Mouse (Mus musculus): ENCODE results near the gene Ssr3. TPM values are rescaled to one million over a fixed set of nuclear protein-coding genes. Genes with fewer than 3 reads are reported as not detected.

The Ssr3 gene
- total and polyA plus RNA-seq, 3 experiments = 64.8 to 120 (median 111) TPM

DNA sequence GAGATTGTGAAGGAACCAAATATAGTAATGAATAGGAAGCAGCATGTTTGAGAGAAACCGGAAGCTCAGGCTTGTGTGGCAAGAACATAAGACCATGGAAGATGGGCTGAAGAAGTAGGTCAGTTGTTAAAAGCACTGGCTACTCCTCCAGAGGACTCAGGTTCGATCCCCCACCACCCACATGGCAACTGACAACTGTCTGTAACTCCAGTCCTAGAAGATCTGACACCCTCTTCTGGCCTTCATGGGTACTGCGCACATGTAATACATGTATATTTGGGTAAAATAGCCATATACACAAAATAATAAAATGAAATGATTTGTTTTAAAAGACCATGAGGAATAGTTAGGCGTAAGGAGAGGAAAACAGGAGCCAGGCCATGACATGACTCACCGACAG is 39.8 kb upstream of the Ssr3 start:
- intact Hi-C loops (cut with DNase I) = no loop called here
- H3K4me3 ChIP-seq = no peak overlapping the region
- no peak for DNase-seq
- no peaks in the 10 kb centered on the region for H3K27me3 ChIP-seq (ENCODE audit: control insufficient read depth, insufficient read depth, low read length)
- WGBS = 78% methylated on average over 5 of the region's 5 CpGs
- no peaks in the 10 kb centered on the region for H3K36me3 ChIP-seq (ENCODE audit: control insufficient read depth, insufficient read depth, low read length)
- H3K27ac ChIP-seq = no peak overlapping the region
- H3K79me2 ChIP-seq (replicated peaks; ENCODE audit: control insufficient read depth, insufficient read depth, low read length) = no peaks in the 10 kb centered on the region
- TF ChIP-seq CTCF (IDR thresholded peaks at IDR 0.05) = peak; percentile 36
- no peak for TF ChIP-seq POLR2A (IDR thresholded peaks at IDR 0.05; ENCODE audit: insufficient read depth, low read depth, low read length)
- no peaks in the 10 kb centered on the region for H3K4me1 ChIP-seq (ENCODE audit: control insufficient read depth, insufficient read depth, low read length)
- no peak overlapping the region for H3K9ac ChIP-seq (ENCODE audit: low read depth, low read length)

DNA sequence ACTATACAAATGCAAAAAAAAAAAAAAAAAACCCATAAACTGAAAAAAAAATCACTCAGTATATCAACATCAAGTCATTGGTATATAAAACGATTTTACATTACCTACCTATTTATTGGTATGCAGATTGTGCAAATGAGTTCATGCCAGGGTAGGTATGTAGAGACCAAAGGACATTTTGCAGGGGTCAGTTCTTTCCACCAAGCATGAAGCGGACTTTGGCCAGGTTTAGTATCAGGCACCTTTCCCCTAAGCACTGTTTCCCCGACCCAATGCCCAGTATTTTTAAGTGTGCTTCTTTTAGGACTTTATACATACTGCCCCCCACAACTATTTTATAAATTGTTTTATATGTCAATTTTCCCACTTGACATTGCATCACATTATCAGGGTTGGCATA is 27.3 kb upstream of the Ssr3 start:
- Histone ChIP-seq H3K27ac (no peak overlapping the region), H3K4me1 (ENCODE audit: control insufficient read depth, insufficient read depth, low read length) (no peaks in the 10 kb centered on the region), H3K27me3 (ENCODE audit: control insufficient read depth, insufficient read depth, low read length) (no peaks in the 10 kb centered on the region), H3K9ac (ENCODE audit: low read depth, low read length) (no peak overlapping the region), H3K36me3 (ENCODE audit: control insufficient read depth, insufficient read depth, low read length) (no peaks in the 10 kb centered on the region), H3K79me2 (replicated peaks; ENCODE audit: control insufficient read depth, insufficient read depth, low read length) (no peaks in the 10 kb centered on the region), H3K4me3 (no peak overlapping the region)
- 85% methylated on average over 3 of the region's 3 CpGs for WGBS
- DNase-seq = no peak
- TF ChIP-seq EP300 (IDR thresholded peaks at IDR 0.05; ENCODE audit: insufficient read depth, low read depth, low read length) (no peak), CTCF (IDR thresholded peaks at IDR 0.05) (no peak), POLR2A (IDR thresholded peaks at IDR 0.05; ENCODE audit: insufficient read depth, low read depth, low read length) (no peak)
- intact Hi-C loops (cut with DNase I) = no loop called here

DNA sequence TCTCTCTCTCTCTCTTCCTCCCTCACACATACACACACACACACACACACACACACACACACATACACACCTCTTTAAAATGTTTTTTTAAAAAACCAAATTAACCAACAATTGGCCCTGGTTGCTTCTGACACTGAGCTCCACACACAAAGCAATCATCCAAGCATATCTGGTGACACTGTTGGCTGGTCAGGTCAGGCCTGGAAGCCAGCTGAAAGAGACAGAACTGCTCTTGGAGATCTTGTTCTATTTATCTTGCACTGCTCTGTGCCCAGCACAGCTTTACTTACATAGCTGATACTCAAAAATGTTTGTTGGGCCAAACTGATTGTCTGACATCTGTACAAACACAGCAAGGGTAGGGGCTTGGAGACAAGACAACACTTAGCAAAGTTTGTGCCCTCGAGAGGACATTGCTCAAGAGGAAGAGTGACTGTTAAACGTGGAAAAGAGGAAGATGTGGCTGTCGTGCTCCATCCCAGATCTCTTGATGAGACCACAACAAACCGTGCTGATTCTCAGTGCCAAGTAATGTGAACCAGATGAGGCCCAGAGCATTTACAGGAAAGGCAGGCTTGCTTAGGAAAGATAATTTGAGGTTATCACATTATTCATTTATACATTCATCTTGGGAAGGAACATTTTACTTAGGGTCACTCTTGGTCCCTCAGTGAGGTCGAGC is 25.6 kb upstream of the Ssr3 start:
- no peak overlapping the region for H3K9ac ChIP-seq (ENCODE audit: low read depth, low read length)
- intact Hi-C loops (cut with DNase I) = no loop called here
- 38% methylated on average over 5 of the region's 5 CpGs for WGBS
- H3K4me1 ChIP-seq (ENCODE audit: control insufficient read depth, insufficient read depth, low read length) = no peaks in the 10 kb centered on the region
- no peak overlapping the region for H3K4me3 ChIP-seq
- H3K36me3 ChIP-seq (ENCODE audit: control insufficient read depth, insufficient read depth, low read length) = no peaks in the 10 kb centered on the region
- TF ChIP-seq CTCF (IDR thresholded peaks at IDR 0.05) = no peak
- no peak for TF ChIP-seq POLR2A (IDR thresholded peaks at IDR 0.05; ENCODE audit: insufficient read depth, low read depth, low read length)
- no peak for TF ChIP-seq EP300 (IDR thresholded peaks at IDR 0.05; ENCODE audit: insufficient read depth, low read depth, low read length)
- H3K27me3 ChIP-seq (ENCODE audit: control insufficient read depth, insufficient read depth, low read length) = no peaks in the 10 kb centered on the region
- H3K79me2 ChIP-seq (replicated peaks; ENCODE audit: control insufficient read depth, insufficient read depth, low read length) = no peaks in the 10 kb centered on the region
- no peak for DNase-seq
- H3K27ac ChIP-seq = no peak overlapping the region

DNA sequence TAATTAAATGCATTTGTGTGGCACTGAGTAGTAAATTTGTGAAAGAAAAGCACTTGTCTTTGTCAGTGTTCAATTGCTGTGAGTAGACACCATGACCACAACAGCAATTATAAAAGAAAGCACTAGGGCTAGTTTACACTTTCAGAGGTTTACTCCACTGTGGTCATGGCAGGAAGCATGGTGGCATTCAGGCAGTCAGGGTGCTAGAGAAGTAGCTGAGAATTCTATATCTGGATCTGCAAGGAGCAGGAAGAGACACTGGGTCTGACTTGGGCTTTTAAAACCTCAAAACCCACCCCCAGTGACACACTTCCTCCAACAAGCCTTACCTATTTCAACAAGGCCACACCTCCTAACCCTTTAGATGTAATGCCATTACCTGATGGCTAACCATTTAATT is 24.1 kb upstream of the Ssr3 start:
- H3K36me3 ChIP-seq (ENCODE audit: control insufficient read depth, insufficient read depth, low read length) = no peaks in the 10 kb centered on the region

DNA sequence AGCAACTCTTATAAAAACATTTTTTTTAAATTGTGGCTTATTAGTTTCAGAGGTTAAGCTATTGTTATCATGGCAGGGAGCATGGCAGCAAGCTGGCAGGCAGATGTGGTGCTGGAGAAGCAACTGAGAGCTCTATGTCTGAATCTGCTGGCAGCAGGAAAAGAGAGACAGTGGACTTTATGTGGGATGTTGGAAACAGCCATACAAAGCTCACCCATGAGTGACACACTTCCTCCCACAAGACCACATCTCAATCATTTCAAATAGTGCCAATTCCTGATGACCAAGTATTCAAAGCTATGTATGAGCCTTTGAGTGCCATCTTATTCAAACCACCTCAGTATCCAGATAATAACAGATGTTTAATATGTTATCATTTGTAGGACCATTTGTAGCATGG is 15.5 kb upstream of the Ssr3 start:
- Histone ChIP-seq H3K4me3 (no peak overlapping the region), H3K79me2 (replicated peaks; ENCODE audit: control insufficient read depth, insufficient read depth, low read length) (no peaks in the 10 kb centered on the region), H3K27me3 (ENCODE audit: control insufficient read depth, insufficient read depth, low read length) (no peaks in the 10 kb centered on the region), H3K9ac (ENCODE audit: low read depth, low read length) (no peak overlapping the region), H3K27ac (no peak overlapping the region), H3K4me1 (ENCODE audit: control insufficient read depth, insufficient read depth, low read length) (no peaks in the 10 kb centered on the region), H3K36me3 (ENCODE audit: control insufficient read depth, insufficient read depth, low read length) (no peaks in the 10 kb centered on the region)
- no peak for DNase-seq
- TF ChIP-seq EP300 (IDR thresholded peaks at IDR 0.05; ENCODE audit: insufficient read depth, low read depth, low read length) (no peak), POLR2A (IDR thresholded peaks at IDR 0.05; ENCODE audit: insufficient read depth, low read depth, low read length) (no peak), CTCF (IDR thresholded peaks at IDR 0.05) (no peak)
- intact Hi-C loops (cut with DNase I) = no loop called here

More for the DNA sequence above, 24.1 kb upstream of the Ssr3 start:
- DNase-seq = no peak
- no peak overlapping the region for H3K4me3 ChIP-seq
- H3K9ac ChIP-seq (ENCODE audit: low read depth, low read length) = no peak overlapping the region
- no peak for TF ChIP-seq EP300 (IDR thresholded peaks at IDR 0.05; ENCODE audit: insufficient read depth, low read depth, low read length)
- TF ChIP-seq CTCF (IDR thresholded peaks at IDR 0.05) = no peak
- TF ChIP-seq POLR2A (IDR thresholded peaks at IDR 0.05; ENCODE audit: insufficient read depth, low read depth, low read length) = no peak
- no peaks in the 10 kb centered on the region for H3K27me3 ChIP-seq (ENCODE audit: control insufficient read depth, insufficient read depth, low read length)
- no peaks in the 10 kb centered on the region for H3K79me2 ChIP-seq (replicated peaks; ENCODE audit: control insufficient read depth, insufficient read depth, low read length)
- H3K27ac ChIP-seq = no peak overlapping the region
- no peaks in the 10 kb centered on the region for H3K4me1 ChIP-seq (ENCODE audit: control insufficient read depth, insufficient read depth, low read length)
- intact Hi-C loops (cut with DNase I) = no loop called here

DNA sequence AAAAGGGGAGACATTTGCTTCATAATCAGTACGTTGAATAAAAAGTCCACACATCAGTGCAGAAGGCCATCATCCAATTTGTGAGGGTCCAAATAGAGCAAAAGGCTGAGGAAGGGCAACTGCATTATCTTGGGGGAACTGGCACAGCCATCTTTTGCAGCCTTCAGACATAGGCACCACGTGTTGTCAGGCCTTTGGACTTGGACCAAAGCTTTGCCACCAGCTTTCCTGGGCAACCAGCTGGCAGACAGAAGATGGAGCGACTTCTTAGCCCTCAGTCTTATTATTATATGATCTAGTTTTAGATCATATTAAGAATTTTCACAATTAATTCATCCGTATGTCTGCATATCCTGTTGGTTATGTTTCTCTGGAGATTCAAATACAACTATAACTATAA is 13.4 kb upstream of the Ssr3 start:
- intact Hi-C loops (cut with DNase I) = no loop called here
- no peak for DNase-seq
- H3K4me1 ChIP-seq (ENCODE audit: control insufficient read depth, insufficient read depth, low read length) = no peaks in the 10 kb centered on the region
- H3K27me3 ChIP-seq (ENCODE audit: control insufficient read depth, insufficient read depth, low read length) = no peaks in the 10 kb centered on the region
- WGBS = 79% methylated on average over 4 of the region's 4 CpGs
- H3K79me2 ChIP-seq (replicated peaks; ENCODE audit: control insufficient read depth, insufficient read depth, low read length) = no peaks in the 10 kb centered on the region
- H3K27ac ChIP-seq = no peak overlapping the region
- H3K9ac ChIP-seq (ENCODE audit: low read depth, low read length) = no peak overlapping the region
- no peak for TF ChIP-seq EP300 (IDR thresholded peaks at IDR 0.05; ENCODE audit: insufficient read depth, low read depth, low read length)
- no peak for TF ChIP-seq CTCF (IDR thresholded peaks at IDR 0.05)
- no peak for TF ChIP-seq POLR2A (IDR thresholded peaks at IDR 0.05; ENCODE audit: insufficient read depth, low read depth, low read length)
- no peak overlapping the region for H3K4me3 ChIP-seq
- H3K36me3 ChIP-seq (ENCODE audit: control insufficient read depth, insufficient read depth, low read length) = no peaks in the 10 kb centered on the region
